Mouse (Mus musculus) midbrain, embryonic 13.5 days (tissue): ENCODE data around the gene Bloc1s5. TPM values are rescaled to one million over a fixed set of nuclear protein-coding genes. Genes with fewer than 3 reads are reported as not detected.

Experiments used
- ATAC-seq: fragments of 200-750 bp; cut with Nextera tagmentation; 2 replicates; pipeline ENCODE4 v1.8.0; 2017; ENCODE audit warnings: mild to moderate bottlenecking, moderate TSS enrichment, moderate library complexity
- H3K27ac ChIP-seq: fragments of 300-500 bp; sonication (generic); 2 replicates; pipeline ENCODE4 v1.5.1; 2015; ENCODE audit warnings: inconsistent platforms, mild to moderate bottlenecking, moderate library complexity
- H3K27me3 ChIP-seq: fragments of 300-500 bp; sonication (generic); 2 replicates; pipeline ENCODE4 v1.6.1; 2015; ENCODE audit warnings: mild to moderate bottlenecking, inconsistent platforms
- H3K36me3 ChIP-seq: fragments of 300-500 bp; sonication (generic); 2 replicates; pipeline ENCODE4 v1.6.1; 2015; ENCODE audit warnings: mild to moderate bottlenecking, inconsistent platforms
- H3K4me1 ChIP-seq: fragments of 300-500 bp; sonication (generic); replicated peaks from 2 replicates; pipeline ENCODE4 v1.6.1; 2015; ENCODE audit warnings: inconsistent platforms
- H3K4me2 ChIP-seq: fragments of 300-500 bp; sonication (generic); replicated peaks from 2 replicates; pipeline ENCODE4 v1.6.1; 2015; ENCODE audit warnings: moderate library complexity, mild to moderate bottlenecking, inconsistent platforms
- H3K4me3 ChIP-seq: fragments of 300-500 bp; sonication (generic); replicated peaks from 2 replicates; pipeline ENCODE4 v1.5.1; 2015; ENCODE audit warnings: mild to moderate bottlenecking, inconsistent platforms
- H3K9ac ChIP-seq: fragments of 300-500 bp; sonication (generic); replicated peaks from 2 replicates; pipeline ENCODE4 v1.6.1; 2015; ENCODE audit warnings: mild to moderate bottlenecking, inconsistent platforms
- H3K9me3 ChIP-seq: fragments of 300-500 bp; sonication (generic); 2 replicates; pipeline ENCODE4 v1.6.1; 2016; ENCODE audit warnings: mild to moderate bottlenecking, inconsistent platforms
- WGBS: fragments of 180-500 bp; shearing (Covaris S2); methylation state at CpG from one replicate; pipeline ENCODE4 v1.1.7; 2015; 5-methylcytosine and 5-hydroxymethylcytosine counted together
- polyA plus RNA-seq: library from polyadenylated mRNA; unstranded; fragments of >200 nt; fragmentation: Nextera tagmentation; extraction: Ambion mirVana; gene quantifications from 2 replicates; pipeline ENCODE4 v1.2.1, GENCODE M21; 2015

Bloc1s5 gene
- polyA plus RNA-seq, 1 experiment from 2014 or later: 30.2 TPM

DNA sequence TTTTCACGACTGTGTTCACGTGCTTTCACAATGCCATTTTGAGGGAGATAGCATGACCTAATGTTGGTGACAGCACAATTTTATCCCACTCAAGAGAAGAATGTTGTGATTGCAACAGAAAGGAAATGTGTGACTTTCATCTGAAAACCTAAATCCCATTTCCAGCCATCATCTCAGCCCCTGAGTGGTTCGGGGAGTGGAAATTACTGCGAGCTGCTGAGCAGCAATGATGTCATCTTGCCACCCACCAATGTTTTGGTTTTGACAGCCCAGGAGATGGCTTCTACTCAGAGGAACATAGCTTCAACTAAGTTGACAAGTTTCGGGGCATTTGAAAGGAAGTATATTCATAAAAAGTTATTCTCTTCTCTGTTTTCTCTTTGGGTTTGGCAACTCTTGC lies 87.2 kb downstream of the Bloc1s5 start:
- Histone ChIP-seq H3K27me3 (no peaks in the 10 kb centered on the region), H3K4me2 (no peak overlapping the region), H3K36me3 (no peaks in the 10 kb centered on the region), H3K4me1 (no peaks in the 10 kb centered on the region), H3K27ac (no peak overlapping the region), H3K9ac (no peak overlapping the region), H3K9me3 (no peaks in the 10 kb centered on the region), H3K4me3 (no peak overlapping the region)
- 94% methylated on average over 5 of the region's 5 CpGs for WGBS
- ATAC-seq: no peak

DNA sequence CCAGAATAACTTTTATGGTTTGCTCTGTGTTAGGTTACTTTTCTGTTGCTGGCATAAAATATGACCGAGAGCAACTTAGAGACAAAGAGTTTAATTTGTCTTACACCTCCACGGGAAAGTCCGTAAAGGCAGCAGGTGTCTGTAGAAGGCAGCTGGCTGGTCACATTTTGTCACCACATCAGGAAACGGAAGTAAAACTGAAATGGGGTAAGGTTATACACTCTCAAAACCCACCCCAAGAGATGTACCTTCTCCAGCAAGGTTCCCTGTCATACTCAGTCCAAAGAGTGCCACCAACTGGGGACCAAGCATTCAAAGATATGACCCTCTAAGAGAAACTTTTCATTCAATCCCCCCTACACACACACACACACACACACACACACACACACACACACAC lies 88.2 kb downstream of the Bloc1s5 start:
- H3K9me3 ChIP-seq: no peaks in the 10 kb centered on the region
- no peaks in the 10 kb centered on the region for H3K4me1 ChIP-seq
- no peak overlapping the region for H3K4me2 ChIP-seq
- H3K27ac ChIP-seq: no peak overlapping the region
- no peak overlapping the region for H3K4me3 ChIP-seq
- no peaks in the 10 kb centered on the region for H3K36me3 ChIP-seq
- no peaks in the 10 kb centered on the region for H3K27me3 ChIP-seq
- no peak for ATAC-seq
- no peak overlapping the region for H3K9ac ChIP-seq
- 92% methylated on average over 4 of the region's 4 CpGs for WGBS

DNA sequence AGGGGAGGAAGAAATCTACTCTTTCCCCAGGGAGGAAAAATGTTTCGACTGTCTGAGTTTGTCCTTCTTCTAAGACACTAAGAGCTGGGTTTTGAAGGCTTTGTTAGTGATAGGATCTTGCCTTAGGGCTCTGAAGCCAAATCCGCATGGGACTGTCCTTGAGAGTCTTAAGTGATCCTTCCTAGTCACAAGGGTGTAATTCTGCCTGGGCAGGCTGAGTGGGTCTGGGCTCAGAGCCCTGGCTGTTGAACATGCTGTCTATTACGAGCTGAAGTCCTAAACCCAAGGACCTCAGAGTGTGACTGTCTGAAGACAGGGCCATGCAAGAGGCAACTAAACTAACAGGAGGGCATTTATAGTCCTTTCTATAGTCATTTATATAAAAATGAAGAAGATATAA lies 89.4 kb downstream of the Bloc1s5 start:
- 78% methylated on average over 3 of the region's 3 CpGs for WGBS
- Histone ChIP-seq H3K4me3 (no peak overlapping the region), H3K27ac (no peak overlapping the region), H3K4me2 (no peak overlapping the region), H3K36me3 (no peaks in the 10 kb centered on the region), H3K9ac (no peak overlapping the region), H3K27me3 (no peaks in the 10 kb centered on the region), H3K4me1 (no peaks in the 10 kb centered on the region), H3K9me3 (no peaks in the 10 kb centered on the region)
- ATAC-seq: no peak

DNA sequence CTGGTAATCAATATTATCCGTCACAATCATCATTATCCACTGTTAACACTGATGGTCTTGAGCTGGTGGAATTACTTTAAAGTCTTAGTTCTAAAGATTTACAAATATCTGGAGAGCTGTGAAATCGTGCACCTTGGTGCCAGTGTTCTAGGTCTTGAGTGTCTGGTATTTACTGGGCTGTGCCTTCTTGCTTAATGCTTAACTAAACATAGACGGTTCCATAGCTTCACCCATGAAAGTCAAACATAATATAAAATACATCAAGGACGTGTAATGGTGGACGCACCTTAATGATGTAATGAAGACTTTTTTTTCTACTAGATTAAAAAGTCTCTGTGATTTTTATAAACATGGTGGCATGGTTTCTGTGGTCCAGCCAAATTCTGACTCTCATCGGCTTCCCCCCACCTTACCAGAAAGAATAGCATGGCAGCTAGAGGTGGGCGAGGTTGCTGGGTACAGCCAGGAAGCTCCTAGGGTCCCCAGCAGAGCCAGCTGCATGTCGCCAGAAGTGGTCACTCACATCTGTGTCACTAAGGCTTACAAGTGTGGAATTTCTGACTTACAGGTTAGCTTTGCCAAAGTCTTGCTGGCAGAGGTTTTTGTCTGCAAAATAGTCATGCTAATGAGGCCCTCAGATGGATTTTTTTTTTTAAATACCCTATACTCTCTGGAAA lies 90.0 kb downstream of the Bloc1s5 start:
- no peak overlapping the region for H3K9ac ChIP-seq
- H3K36me3 ChIP-seq: no peaks in the 10 kb centered on the region
- no peak for ATAC-seq
- no peak overlapping the region for H3K4me2 ChIP-seq
- no peak overlapping the region for H3K27ac ChIP-seq
- no peaks in the 10 kb centered on the region for H3K27me3 ChIP-seq
- H3K4me1 ChIP-seq: no peaks in the 10 kb centered on the region
- WGBS: 91% methylated on average over 8 of the region's 8 CpGs
- H3K9me3 ChIP-seq: no peaks in the 10 kb centered on the region
- H3K4me3 ChIP-seq: no peak overlapping the region

DNA sequence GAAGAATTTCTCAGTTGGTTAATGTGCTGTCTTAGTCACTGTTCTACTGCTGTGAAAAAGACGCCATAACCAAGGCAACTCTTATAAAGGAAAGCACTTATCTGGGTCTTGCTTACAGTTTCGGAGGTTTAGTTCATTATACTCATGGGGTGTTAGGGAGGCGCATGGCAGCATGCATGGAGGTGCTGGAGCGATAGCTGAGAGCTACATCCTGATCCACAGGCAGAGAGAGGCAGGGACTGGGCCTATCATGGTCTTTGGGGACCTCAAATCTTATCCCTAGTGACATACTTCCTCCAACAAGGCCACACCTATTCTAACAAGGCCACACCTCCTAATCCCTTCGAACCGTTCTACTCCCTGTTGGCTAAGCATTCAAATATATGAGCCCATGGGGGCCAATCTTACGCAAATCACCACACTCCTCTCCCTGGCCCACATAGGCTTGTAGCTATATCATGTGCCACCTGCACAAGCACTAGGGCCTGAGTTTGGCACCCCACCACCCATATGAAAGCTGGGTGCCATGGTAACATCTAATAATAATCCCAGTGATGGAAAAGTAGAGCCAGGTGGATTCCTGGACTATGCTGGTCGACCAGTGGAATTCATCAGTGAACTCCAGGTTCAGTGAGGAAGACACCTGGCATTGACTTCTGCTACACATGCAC lies 91.3 kb downstream of the Bloc1s5 start:
- Histone ChIP-seq H3K4me1 (no peaks in the 10 kb centered on the region), H3K36me3 (no peaks in the 10 kb centered on the region), H3K9me3 (no peaks in the 10 kb centered on the region), H3K27me3 (no peaks in the 10 kb centered on the region), H3K27ac (no peak overlapping the region), H3K4me3 (no peak overlapping the region), H3K9ac (no peak overlapping the region), H3K4me2 (no peak overlapping the region)
- 70% methylated on average over 8 of the region's 8 CpGs for WGBS
- ATAC-seq: no peak

Other genes with a start within 250 kb of the Bloc1s5 start
- 64.8 and 71.8 TPM in 2 replicates for gene Txndc5, start 106.3 kb downstream of the Bloc1s5 start, polyA plus RNA-seq
- 91.3 and 92.3 TPM in 2 replicates for gene Eef1e1, start 23.9 kb upstream of the Bloc1s5 start, polyA plus RNA-seq